Mouse (Mus musculus) forebrain, embryonic 16.5 days (tissue): ENCODE results near the gene Rffl. TPM values are rescaled to one million over a fixed set of nuclear protein-coding genes. Genes with fewer than 3 reads are reported as not detected.
A peak's percentile ranks its signal among the peaks of the same experiment; 100 is the strongest.

Experiments used
- ATAC-seq: fragments of 200-750 bp; cut with Nextera tagmentation; 2 replicates; pipeline ENCODE4 v1.8.0; 2017; ENCODE audit warnings: mild to moderate bottlenecking, moderate library complexity
- H3K27ac ChIP-seq: fragments of 300-500 bp; sonication (generic); 2 replicates; pipeline ENCODE4 v1.5.1; 2014; ENCODE audit warnings: low read length, control low read depth
- H3K27me3 ChIP-seq: fragments of 300-500 bp; sonication (generic); replicated peaks from 2 replicates; pipeline ENCODE4 v1.6.1; 2014; ENCODE audit warnings: low read length; ENCODE audit not compliant: control insufficient read depth, insufficient read depth
- H3K36me3 ChIP-seq: fragments of 300-500 bp; sonication (generic); 2 replicates; pipeline ENCODE4 v1.6.1; 2014; ENCODE audit not compliant: control insufficient read depth, insufficient read depth
- H3K4me1 ChIP-seq: fragments of 300-500 bp; sonication (generic); replicated peaks from 2 replicates; pipeline ENCODE4 v1.6.1; 2014; ENCODE audit warnings: low read length; ENCODE audit not compliant: control insufficient read depth, insufficient read depth
- H3K4me2 ChIP-seq: fragments of 300-500 bp; sonication (generic); 2 replicates; pipeline ENCODE4 v1.6.1; 2014; ENCODE audit warnings: mild to moderate bottlenecking, low read length, control low read depth
- H3K4me3 ChIP-seq: fragments of 300-500 bp; sonication (generic); replicated peaks from 2 replicates; pipeline ENCODE4 v1.5.1; 2014; ENCODE audit warnings: mild to moderate bottlenecking, low read length, control low read depth
- H3K9ac ChIP-seq: fragments of 300-500 bp; sonication (generic); replicated peaks from 2 replicates; pipeline ENCODE4 v1.6.1; 2014; ENCODE audit warnings: low read depth, low read length, control low read depth
- H3K9me3 ChIP-seq: fragments of 300-500 bp; sonication (generic); 2 replicates; pipeline ENCODE4 v1.6.1; 2016; ENCODE audit warnings: low read length; ENCODE audit not compliant: control insufficient read depth
- WGBS: fragments of 180-500 bp; shearing (Covaris S2); extraction: QIAGEN DNeasy Blood & Tissue Kit; methylation state at CpG from one replicate; pipeline ENCODE4 v1.1.7; 2014; 5-methylcytosine and 5-hydroxymethylcytosine counted together
- polyA plus RNA-seq: library from polyadenylated mRNA; unstranded; fragments of >200 nt; fragmentation: Nextera tagmentation; extraction: Ambion mirVana; gene quantifications from 2 replicates; pipeline ENCODE4 v1.2.1, GENCODE M21; 2015

Rffl gene
- polyA plus RNA-seq, 1 experiment from 2014 or later, result 8.8 TPM

DNA sequence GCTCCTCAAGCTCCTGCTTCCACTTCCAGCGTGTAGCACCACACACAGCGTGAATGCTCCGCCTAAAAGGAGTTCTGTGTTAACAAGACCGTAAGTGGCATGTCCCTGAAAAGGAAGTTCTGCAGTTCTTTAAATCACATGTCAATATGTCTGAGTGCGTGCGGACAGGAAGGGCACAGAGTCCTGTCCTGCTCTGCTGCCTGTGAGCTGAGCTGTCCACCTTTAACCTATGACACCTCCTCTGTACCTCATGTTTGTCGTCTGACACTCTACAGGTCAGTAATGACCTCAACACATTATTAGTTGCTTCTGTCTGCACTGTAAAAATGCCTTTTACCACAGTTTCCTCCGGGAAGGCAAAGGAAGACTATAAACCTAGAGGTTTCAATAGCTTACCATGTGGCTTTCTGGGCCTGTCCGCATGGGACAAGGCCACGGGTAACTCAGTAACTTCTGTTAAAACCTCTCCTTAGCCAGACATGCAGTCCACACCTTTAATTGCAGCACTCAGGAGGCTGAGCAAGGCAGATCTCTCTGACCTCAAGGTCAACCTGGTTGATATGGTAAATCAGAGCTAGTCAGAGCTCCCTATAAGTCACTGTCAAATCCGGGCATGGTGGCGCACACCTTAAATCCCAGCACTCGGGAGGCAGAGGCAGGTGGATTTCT lies 50.1 kb downstream of the Rffl start:
- no peaks in the 10 kb centered on the region for H3K9me3 ChIP-seq
- H3K27me3 ChIP-seq, result no peaks in the 10 kb centered on the region
- 92% methylated on average over 13 of the region's 13 CpGs for WGBS
- ATAC-seq, result no peak
- no peak overlapping the region for H3K4me3 ChIP-seq
- H3K27ac ChIP-seq, result no peak overlapping the region
- H3K9ac ChIP-seq, result no peak overlapping the region
- no peak overlapping the region for H3K4me2 ChIP-seq
- peaks cover 3% of the 10 kb centered on the region; the same call in 1 of the 2 replicates for H3K4me1 ChIP-seq
- no peaks in the 10 kb centered on the region for H3K36me3 ChIP-seq

DNA sequence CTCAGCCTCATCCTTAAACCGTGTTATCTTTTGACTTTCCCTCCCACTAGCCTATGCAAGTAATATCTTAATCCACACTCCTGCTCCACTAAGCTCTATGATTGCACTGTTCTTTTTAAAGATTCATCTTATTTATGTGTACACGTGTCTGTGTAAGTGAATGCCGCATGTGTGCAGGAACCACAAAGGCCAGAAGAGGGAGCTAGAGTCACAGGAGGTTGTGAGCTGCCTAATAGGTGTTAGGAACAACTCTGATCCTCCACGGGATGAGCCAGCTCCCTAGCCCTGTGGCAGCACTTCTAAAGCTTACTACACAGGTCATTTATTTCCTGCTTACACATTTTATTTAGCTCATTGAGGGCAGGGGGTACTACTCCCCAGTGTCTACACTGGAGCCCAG lies 51.7 kb downstream of the Rffl start:
- no peak for ATAC-seq
- Histone ChIP-seq H3K4me1 (peaks cover 3% of the 10 kb centered on the region; the same call in 1 of the 2 replicates), H3K9ac (no peak overlapping the region), H3K27me3 (no peaks in the 10 kb centered on the region), H3K27ac (no peak overlapping the region), H3K4me2 (no peak overlapping the region), H3K9me3 (no peaks in the 10 kb centered on the region), H3K36me3 (no peaks in the 10 kb centered on the region), H3K4me3 (no peak overlapping the region)
- 48% methylated on average over 4 of the region's 4 CpGs for WGBS

DNA sequence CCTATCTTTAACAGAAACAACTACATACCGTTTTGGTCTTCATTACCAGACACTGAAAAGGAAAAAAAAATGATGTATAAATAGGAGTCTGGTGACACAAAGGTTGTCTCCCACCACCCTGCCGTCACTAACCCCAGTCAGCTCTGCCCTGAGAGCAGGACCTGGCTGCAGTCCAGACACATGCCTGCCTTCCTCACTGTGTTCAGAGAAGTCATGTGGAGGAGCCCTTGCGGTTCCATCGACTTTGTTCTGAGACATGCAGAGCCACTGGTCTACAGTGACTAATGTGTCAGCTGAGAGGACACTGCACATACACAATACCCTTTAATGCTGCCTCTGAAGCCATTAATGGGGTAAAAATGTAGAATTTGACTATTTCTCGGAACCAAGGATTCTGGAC lies 62.5 kb downstream of the Rffl start:
- no peak overlapping the region for H3K9ac ChIP-seq
- no peak overlapping the region for H3K27ac ChIP-seq
- H3K36me3 ChIP-seq, result peaks cover 5% of the 10 kb centered on the region; the same call in 1 of the 2 replicates
- no peak overlapping the region for H3K4me2 ChIP-seq
- no peaks in the 10 kb centered on the region for H3K4me1 ChIP-seq
- H3K27me3 ChIP-seq, result no peaks in the 10 kb centered on the region
- no peak for ATAC-seq
- H3K9me3 ChIP-seq, result no peaks in the 10 kb centered on the region
- no peak overlapping the region for H3K4me3 ChIP-seq
- 68% methylated on average over 5 of the region's 5 CpGs for WGBS

DNA sequence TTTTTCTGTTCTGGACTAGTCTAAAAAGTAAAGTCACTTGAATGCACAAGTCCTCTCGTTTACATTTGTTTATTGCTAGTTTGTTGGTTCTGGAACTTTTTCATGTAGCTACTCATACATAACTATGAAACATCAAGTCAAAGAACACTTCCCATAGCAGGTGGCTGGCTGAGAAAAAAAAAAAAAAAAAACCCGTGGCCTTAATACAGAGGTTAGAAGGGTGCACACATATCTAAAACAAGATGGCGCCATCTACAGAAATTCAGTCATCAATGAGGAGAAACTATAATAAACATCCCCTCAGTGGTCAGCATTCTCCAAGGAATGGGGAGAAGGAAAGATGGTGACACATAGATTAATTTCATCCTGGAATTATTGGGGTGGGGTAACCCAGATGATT lies 63.6 kb downstream of the Rffl start:
- H3K27ac ChIP-seq, result no peak overlapping the region
- WGBS, result 75% methylated on average over 3 of the region's 3 CpGs

DNA sequence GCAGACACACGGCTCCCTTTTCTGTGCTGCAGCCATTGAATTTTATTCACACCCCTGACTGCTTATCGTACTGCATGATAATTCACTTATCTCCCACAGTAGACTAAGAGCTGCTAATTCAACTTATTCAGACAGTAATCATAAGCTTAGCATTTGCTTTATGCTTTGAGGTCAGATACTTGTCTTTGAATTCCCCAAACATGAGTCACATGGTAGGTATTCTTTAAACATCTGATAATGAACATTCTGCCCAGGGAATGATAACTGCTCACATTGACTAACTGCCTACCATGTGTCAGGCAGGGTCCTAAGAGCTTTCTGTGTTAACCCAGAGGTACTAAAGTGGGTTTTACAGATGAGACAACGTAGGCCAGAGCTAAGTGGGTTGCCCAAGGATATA lies 64.4 kb downstream of the Rffl start:
- no peak overlapping the region for H3K9ac ChIP-seq
- H3K4me2 ChIP-seq, result no peak overlapping the region
- WGBS, result 81% methylated on average over 3 of the region's 3 CpGs
- no peaks in the 10 kb centered on the region for H3K4me1 ChIP-seq
- H3K27ac ChIP-seq, result no peak overlapping the region
- no peak overlapping the region for H3K4me3 ChIP-seq
- ATAC-seq, result no peak
- H3K27me3 ChIP-seq, result no peaks in the 10 kb centered on the region
- peaks cover 21% of the 10 kb centered on the region for H3K36me3 ChIP-seq
- H3K9me3 ChIP-seq, result no peaks in the 10 kb centered on the region

More for the DNA sequence above, 63.6 kb downstream of the Rffl start:
- no peak for ATAC-seq
- Histone ChIP-seq H3K36me3 (peaks cover 14% of the 10 kb centered on the region), H3K4me3 (no peak overlapping the region), H3K4me2 (no peak overlapping the region), H3K9ac (no peak overlapping the region), H3K4me1 (no peaks in the 10 kb centered on the region), H3K9me3 (no peaks in the 10 kb centered on the region), H3K27me3 (no peaks in the 10 kb centered on the region)

DNA sequence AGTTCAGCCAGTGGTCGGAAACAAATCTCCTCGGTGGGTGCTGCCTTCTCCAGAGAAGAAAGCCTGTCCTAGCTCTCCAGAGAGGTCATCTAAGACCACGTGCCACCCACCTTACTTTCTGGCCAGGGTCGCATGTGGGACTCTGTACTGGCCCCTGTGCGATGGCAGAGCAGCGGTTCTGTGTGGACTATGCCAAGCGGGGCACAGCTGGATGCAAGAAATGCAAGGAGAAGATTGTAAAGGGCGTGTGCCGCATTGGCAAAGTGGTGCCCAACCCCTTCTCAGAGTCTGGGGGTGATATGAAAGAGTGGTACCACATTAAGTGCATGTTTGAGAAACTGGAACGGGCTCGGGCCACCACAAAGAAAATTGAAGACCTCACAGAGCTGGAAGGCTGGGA lies 87.6 kb downstream of the Rffl start:
- peaks cover 17% of the 10 kb centered on the region for H3K4me1 ChIP-seq
- no peak overlapping the region for H3K4me3 ChIP-seq
- H3K27me3 ChIP-seq, result no peaks in the 10 kb centered on the region
- H3K9me3 ChIP-seq, result no peaks in the 10 kb centered on the region
- ATAC-seq, result no peak
- H3K36me3 ChIP-seq, result peaks cover 17% of the 10 kb centered on the region
- H3K4me2 ChIP-seq, result no peak overlapping the region
- 94% methylated on average over 11 of the region's 11 CpGs for WGBS
- H3K9ac ChIP-seq, result no peak overlapping the region
- H3K27ac ChIP-seq, result no peak overlapping the region

DNA sequence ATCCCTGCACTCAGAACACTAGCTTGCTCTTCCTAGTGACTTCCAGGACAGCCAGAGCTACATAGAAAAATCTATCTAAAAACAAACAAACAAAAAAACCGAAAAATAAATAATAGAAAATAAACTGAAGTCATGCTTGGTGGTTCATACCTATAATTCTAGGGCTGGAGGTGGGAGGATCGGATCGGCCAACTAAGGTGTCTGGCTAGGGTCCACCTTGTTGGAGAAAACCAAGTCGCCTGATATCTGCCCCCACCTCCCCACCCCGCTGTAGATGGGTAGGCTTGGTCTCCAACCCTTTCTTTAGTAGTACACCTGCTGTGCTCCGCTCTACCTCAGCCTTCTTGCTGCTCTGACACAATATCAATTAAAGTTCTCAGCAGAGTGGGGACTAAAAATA lies 88.8 kb downstream of the Rffl start:
- H3K4me1 ChIP-seq, result peaks cover 17% of the 10 kb centered on the region
- H3K4me3 ChIP-seq, result peak overlapping the region; percentile 96
- peak overlapping the region; percentile 98 for H3K9ac ChIP-seq
- H3K4me2 ChIP-seq, result peak overlapping the region; percentile 74
- 38% methylated on average over 6 of the region's 6 CpGs for WGBS
- no peak for ATAC-seq
- H3K9me3 ChIP-seq, result no peaks in the 10 kb centered on the region
- no peaks in the 10 kb centered on the region for H3K27me3 ChIP-seq
- peaks cover 13% of the 10 kb centered on the region for H3K36me3 ChIP-seq
- H3K27ac ChIP-seq, result no peak overlapping the region

DNA sequence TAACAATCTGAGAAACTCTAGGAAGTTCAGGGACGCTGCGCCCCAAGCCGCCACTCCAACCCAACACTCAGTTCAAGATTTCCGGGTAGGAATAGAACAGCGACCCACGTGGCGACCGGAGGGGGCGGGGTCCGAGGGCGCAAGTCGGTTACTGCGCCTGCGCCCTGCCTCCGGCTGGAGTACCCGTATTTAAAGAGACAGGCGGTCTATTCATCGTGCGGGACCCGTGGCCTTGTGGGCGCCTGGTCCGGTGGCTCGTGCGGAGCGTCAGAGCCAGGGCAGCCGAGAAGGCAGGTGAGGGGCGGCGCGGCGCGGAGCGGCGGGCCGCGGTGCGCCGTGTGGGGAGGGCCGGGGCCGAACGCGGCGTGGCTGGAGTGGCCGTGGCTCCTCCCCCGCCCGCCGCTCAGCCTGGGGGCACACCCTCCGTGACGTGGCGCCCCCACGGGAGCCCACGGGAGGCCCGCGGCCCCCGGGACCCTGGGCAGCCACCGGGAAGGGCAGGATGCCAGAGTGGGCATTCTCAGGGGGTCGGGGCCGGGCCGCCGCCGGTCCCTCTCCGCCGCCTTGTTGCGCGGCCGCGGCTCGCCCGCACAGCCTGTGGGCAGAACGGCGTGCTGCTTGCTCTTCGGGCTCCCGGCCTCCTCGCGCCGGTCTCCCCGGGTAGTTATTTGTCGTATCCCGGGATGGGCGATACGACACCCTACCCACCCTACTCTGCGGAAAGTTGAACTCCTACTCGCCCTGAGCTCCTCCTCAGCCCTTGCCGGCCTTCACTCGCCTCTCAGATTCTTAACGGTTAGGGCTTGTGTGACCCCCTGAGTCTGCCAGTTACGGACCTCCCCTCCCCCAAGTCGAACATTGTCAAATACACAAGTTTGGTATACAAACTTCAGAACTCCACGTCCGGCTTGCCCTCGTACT lies 89.8 kb downstream of the Rffl start, which contains the start of gene Lig3:
Gene Lig3, plus strand, starts transcription at position 126 of the 921 bp plus-strand sequence.
- peak within 1 kb of the TSS; percentile 96 for H3K4me3 ChIP-seq
- peaks cover 12% of the 10 kb centered on the region for H3K36me3 ChIP-seq
- H3K27ac ChIP-seq, result peak within 1 kb of the TSS; percentile 97
- peak within 1 kb of the TSS; percentile 74 for H3K4me2 ChIP-seq
- no peaks in the 10 kb centered on the region for H3K27me3 ChIP-seq
- ATAC-seq, result peak; percentile 97
- H3K9ac ChIP-seq, result peak within 1 kb of the TSS; percentile 98
- WGBS, result under 1% methylated on average over 72 of the region's 90 CpGs
- peaks cover 17% of the 10 kb centered on the region for H3K4me1 ChIP-seq
- H3K9me3 ChIP-seq, result no peaks in the 10 kb centered on the region

- H3K9me3 ChIP-seq, result no peaks in the 10 kb centered on the region
- H3K27me3 ChIP-seq, result no peaks in the 10 kb centered on the region
- peak overlapping the region; percentile 96 for H3K4me3 ChIP-seq
- ATAC-seq, result no peak
- WGBS, result 51% methylated on average over 5 of the region's 5 CpGs
- peaks cover 17% of the 10 kb centered on the region for H3K4me1 ChIP-seq
- peaks cover 7% of the 10 kb centered on the region; the same call in 1 of the 2 replicates for H3K36me3 ChIP-seq
- peak overlapping the region; percentile 98 for H3K9ac ChIP-seq
- no peak overlapping the region for H3K27ac ChIP-seq
- H3K4me2 ChIP-seq, result peak overlapping the region; percentile 65
These were observed 90.9 kb downstream of the Rffl start for GRCm38 (mm10) chr11:82780134-82780533.
